Mouse (Mus musculus) embryonic facial prominence, embryonic 12.5 days (tissue): ENCODE results near the gene Fdps. TPM values are rescaled to one million over a fixed set of nuclear protein-coding genes. Genes with fewer than 3 reads are reported as not detected.
A peak's percentile ranks its signal among the peaks of the same experiment; 100 is the strongest.

ENCODE experiments used
- ATAC-seq: fragments of 200-750 bp; cut with Nextera tagmentation; 2 replicates; pipeline ENCODE4 v1.8.0; 2017; ENCODE audit not compliant: insufficient number of reproducible peaks, insufficient read depth, low FRiP score, low TSS enrichment
- H3K27ac ChIP-seq: fragments of 300-500 bp; sonication (generic); 2 replicates; pipeline ENCODE4 v1.5.1; 2016; ENCODE audit warnings: mild to moderate bottlenecking
- H3K27me3 ChIP-seq: fragments of 300-500 bp; sonication (generic); 2 replicates; pipeline ENCODE4 v1.6.1; 2016; ENCODE audit warnings: mild to moderate bottlenecking, moderate library complexity
- H3K36me3 ChIP-seq: fragments of 300-500 bp; sonication (generic); 2 replicates; pipeline ENCODE4 v1.6.1; 2016; ENCODE audit warnings: mild to moderate bottlenecking
- H3K4me1 ChIP-seq: fragments of 300-500 bp; sonication (generic); 2 replicates; pipeline ENCODE4 v1.6.1; 2016
- H3K4me2 ChIP-seq: fragments of 300-500 bp; sonication (generic); replicated peaks from 2 replicates; pipeline ENCODE4 v1.6.1; 2016; ENCODE audit warnings: mild to moderate bottlenecking, moderate library complexity
- H3K4me3 ChIP-seq: fragments of 300-500 bp; sonication (generic); 2 replicates; pipeline ENCODE4 v1.5.1; 2016; ENCODE audit warnings: mild to moderate bottlenecking
- H3K9ac ChIP-seq: fragments of 300-500 bp; sonication (generic); 2 replicates; pipeline ENCODE4 v1.6.1; 2016; ENCODE audit warnings: mild to moderate bottlenecking, moderate library complexity
- H3K9me3 ChIP-seq: fragments of 300-500 bp; sonication (generic); 2 replicates; pipeline ENCODE4 v1.6.1; 2016; ENCODE audit warnings: mild to moderate bottlenecking, moderate library complexity
- WGBS: fragments of 180-500 bp; shearing (Covaris S2); methylation state at CpG from one replicate; pipeline ENCODE4 v1.1.7; 2016; 5-methylcytosine and 5-hydroxymethylcytosine counted together
- polyA plus RNA-seq: library from polyadenylated mRNA; unstranded; fragments of >200 nt; fragmentation: Nextera tagmentation; extraction: Ambion mirVana; gene quantifications from 2 replicates; pipeline ENCODE4 v1.2.1, GENCODE M21; 2016

Gene Fdps
- 258 and 265 TPM in 2 replicates for polyA plus RNA-seq

GRCm38 (mm10) chr3:89101812-89102494 lies at the start of gene Fdps:
Gene Fdps (minus strand): TSS chr3:89101959.
- Histone ChIP-seq H3K4me3 (peak within 1 kb of the TSS; percentile 76), H3K27ac (peak within 1 kb of the TSS; percentile 68), H3K4me2 (peak within 1 kb of the TSS; percentile 92), H3K9me3 (no peaks in the 10 kb centered on the region), H3K36me3 (peaks cover 24% of the 10 kb centered on the region), H3K9ac (peak within 1 kb of the TSS; percentile 72), H3K4me1 (peaks cover 22% of the 10 kb centered on the region), H3K27me3 (no peaks in the 10 kb centered on the region)
- ATAC-seq = peak; percentile 99
- 0% methylated on average over 26 of the region's 26 CpGs for whole genome bisulfite sequencing

DNA sequence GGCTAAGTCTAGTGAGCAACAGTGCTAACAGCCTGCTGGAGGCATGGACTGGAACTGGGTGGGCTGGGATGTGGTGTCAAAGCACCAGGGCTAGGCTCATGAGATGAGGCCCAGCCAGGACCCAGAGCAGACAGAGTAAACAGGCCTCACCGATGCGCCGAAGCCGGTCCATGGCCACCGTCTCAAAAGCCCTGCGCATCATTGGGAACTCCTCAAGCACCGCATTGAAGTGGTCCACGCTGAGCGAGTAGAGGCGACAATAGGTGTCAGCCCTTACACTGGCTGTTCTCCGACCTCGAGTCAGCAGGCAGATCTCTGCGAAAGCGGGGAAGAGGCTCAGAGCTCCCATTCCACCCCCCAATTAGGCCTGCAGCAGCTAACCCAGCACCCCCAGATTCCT lies 46.8 kb upstream of the Fdps start:
- peaks cover 48% of the 10 kb centered on the region for H3K27me3 ChIP-seq
- 67% methylated on average over 14 of the region's 14 CpGs for WGBS
- H3K27ac ChIP-seq = no peak overlapping the region
- H3K4me2 ChIP-seq = peak overlapping the region; percentile 56; the same call in 1 of the 2 replicates
- H3K4me3 ChIP-seq = no peak overlapping the region
- H3K9me3 ChIP-seq = no peaks in the 10 kb centered on the region
- no peak for ATAC-seq
- H3K4me1 ChIP-seq = peaks cover 5% of the 10 kb centered on the region
- H3K36me3 ChIP-seq = no peaks in the 10 kb centered on the region
- no peak overlapping the region for H3K9ac ChIP-seq

DNA sequence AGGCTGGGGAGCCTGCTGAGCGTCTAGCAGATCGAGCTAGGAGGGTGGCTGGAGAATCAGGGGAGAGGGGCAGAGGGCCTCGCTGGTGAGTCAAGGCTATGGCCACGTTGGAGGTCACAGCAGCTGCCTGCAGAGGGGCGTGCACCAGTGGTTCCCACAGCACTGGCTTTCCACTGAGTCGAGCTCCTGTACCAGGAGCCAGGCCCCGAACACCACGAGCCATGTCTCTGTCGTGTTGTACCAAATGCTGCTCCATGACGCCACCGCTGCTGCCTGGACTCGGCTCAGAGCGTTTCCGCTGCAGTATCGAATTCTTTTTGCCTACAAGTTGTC lies 46.2 kb upstream of the Fdps start:
- peak overlapping the region; percentile 28; the same call in 1 of the 2 replicates for H3K9ac ChIP-seq
- H3K27me3 ChIP-seq = peaks cover 48% of the 10 kb centered on the region
- H3K4me3 ChIP-seq = peak overlapping the region; percentile 26
- H3K9me3 ChIP-seq = no peaks in the 10 kb centered on the region
- no peak overlapping the region for H3K27ac ChIP-seq
- ATAC-seq = peak; percentile 36; the same call in 1 of the 2 replicates
- H3K36me3 ChIP-seq = no peaks in the 10 kb centered on the region
- 8% methylated on average over 15 of the region's 15 CpGs for WGBS
- peak overlapping the region; percentile 56 for H3K4me2 ChIP-seq
- H3K4me1 ChIP-seq = peaks cover 5% of the 10 kb centered on the region

DNA sequence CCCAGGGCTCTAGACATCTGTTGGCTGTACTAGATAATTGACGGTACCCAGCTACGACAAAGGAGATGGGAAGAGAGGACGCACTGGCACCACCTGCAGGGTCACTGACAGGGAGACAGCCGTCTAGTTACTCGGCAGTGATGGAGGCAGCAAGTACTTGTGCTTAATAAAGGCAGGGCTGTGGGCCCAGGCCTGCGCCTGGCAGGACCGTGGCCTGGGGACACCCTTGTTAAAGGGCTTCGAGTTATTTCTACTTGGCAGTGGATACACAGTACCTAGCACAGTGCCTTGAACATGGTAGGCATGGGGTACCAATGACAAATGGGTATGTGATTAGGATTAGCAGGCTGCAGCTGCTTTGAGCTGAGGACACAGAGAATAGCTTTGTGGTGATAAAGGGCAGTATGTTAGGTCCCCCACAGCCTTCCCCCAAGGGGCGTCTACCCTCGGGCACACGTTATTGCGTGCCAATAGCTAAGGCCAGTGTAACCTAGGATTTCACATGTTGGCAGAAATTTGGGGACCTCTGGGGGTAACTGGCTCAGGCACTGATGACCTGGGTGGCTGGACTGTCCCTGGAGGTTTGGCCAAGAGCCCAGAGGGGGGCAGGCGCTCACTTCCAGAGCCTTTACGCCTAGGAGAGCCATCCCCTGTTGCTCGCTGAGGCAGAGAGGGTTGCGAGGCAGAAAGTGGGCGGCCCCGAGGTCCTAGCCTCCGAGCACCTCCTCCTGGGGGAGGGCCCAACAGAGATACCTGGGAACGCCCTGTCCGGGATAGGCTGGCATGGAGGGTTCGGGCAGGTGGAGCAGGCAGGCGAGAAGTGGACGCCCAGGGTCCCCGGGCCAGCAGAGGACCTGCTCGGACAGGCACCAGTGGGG lies 45.6 kb upstream of the Fdps start:
- peaks cover 5% of the 10 kb centered on the region for H3K4me1 ChIP-seq
- peak overlapping the region; percentile 26 for H3K4me3 ChIP-seq
- H3K27ac ChIP-seq = no peak overlapping the region
- peak overlapping the region; percentile 28; the same call in 1 of the 2 replicates for H3K9ac ChIP-seq
- 22% methylated on average over 26 of the region's 26 CpGs for WGBS
- peak; percentile 22; the same call in 1 of the 2 replicates for ATAC-seq
- peak overlapping the region; percentile 56 for H3K4me2 ChIP-seq
- H3K27me3 ChIP-seq = peaks cover 48% of the 10 kb centered on the region
- no peaks in the 10 kb centered on the region for H3K36me3 ChIP-seq
- H3K9me3 ChIP-seq = no peaks in the 10 kb centered on the region

DNA sequence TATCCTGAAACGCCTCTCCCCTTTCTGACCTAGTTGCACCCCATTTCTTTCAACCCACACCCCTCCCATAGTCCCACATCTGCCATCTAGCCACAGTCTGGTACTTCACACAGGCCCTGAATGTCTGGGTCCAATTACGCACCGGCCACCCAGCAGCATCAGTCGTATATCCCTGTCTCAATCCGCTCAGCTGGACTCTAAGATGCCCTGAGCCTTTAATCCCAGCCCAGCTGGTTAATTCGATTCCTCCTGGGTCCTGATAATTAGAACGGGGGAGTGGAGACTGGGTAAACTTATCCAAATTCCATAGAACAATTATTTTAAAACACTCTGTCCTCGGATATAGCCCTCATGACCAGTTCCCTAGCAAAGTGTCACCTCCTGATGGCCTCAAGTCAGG lies 43.8 kb upstream of the Fdps start:
- Histone ChIP-seq H3K4me2 (no peak overlapping the region), H3K9me3 (no peaks in the 10 kb centered on the region), H3K9ac (no peak overlapping the region), H3K4me3 (no peak overlapping the region), H3K27ac (no peak overlapping the region), H3K4me1 (peaks cover 5% of the 10 kb centered on the region), H3K27me3 (peaks cover 39% of the 10 kb centered on the region), H3K36me3 (no peaks in the 10 kb centered on the region)
- no peak for ATAC-seq
- WGBS = 16% methylated on average over 8 of the region's 8 CpGs

DNA sequence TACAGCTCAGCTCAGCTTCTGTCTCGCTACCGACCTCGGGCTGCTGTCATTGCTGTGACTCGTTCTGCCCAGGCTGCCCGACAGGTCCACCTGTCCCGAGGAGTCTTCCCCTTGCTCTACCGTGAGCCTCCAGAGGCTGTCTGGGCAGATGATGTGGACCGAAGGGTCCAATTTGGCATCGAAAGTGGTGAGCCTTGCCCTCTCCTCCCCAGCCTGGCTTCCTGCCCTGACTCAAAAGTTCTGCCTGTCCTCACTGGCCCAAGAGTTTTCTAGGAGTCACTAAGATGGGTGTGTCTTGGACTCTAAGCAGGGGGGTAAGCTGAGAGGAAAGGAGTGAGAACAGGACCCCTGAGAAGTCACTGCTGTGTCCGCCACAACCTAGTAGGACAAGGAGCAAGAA lies 43.1 kb upstream of the Fdps start:
- peaks cover 5% of the 10 kb centered on the region for H3K4me1 ChIP-seq
- H3K9ac ChIP-seq = no peak overlapping the region
- H3K27me3 ChIP-seq = peaks cover 33% of the 10 kb centered on the region
- 80% methylated on average over 10 of the region's 10 CpGs for WGBS
- no peaks in the 10 kb centered on the region for H3K9me3 ChIP-seq
- ATAC-seq = no peak
- no peak overlapping the region for H3K4me2 ChIP-seq
- no peak overlapping the region for H3K4me3 ChIP-seq
- no peaks in the 10 kb centered on the region for H3K36me3 ChIP-seq
- H3K27ac ChIP-seq = no peak overlapping the region

GRCm38 (mm10) chr3:89136365-89136764 lies 34.6 kb upstream of the Fdps start:
- ATAC-seq = no peak

DNA sequence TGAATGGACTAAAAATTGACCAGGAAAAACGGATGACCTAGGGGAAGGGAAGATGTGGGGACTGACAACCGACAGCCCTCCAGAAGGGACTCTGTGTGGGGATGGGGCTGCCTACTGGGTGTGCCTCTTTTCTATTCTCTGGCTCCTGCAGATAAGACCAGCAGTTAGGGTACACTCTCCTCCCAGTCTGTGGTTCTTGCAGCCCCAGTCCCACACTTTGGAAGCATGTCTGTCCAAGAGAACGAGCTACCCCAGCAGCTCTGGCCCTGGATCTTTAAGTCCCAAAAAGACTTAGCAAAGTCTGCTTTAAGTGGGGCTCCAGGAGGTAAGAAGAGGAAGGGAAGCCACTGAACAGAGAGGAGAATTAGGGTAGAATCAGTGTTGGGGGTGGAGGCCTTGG lies 34.2 kb upstream of the Fdps start, which contains the start of gene Pklr:
TSS of gene Pklr (plus strand) at position 185 of the 400 bp plus-strand sequence.
- Histone ChIP-seq H3K9ac (no peak within 1 kb of the TSS), H3K27ac (no peak within 1 kb of the TSS), H3K9me3 (no peaks in the 10 kb centered on the region), H3K27me3 (peaks cover 9% of the 10 kb centered on the region; the same call in 1 of the 2 replicates), H3K36me3 (no peaks in the 10 kb centered on the region), H3K4me1 (peaks cover 6% of the 10 kb centered on the region; the same call in 1 of the 2 replicates), H3K4me3 (no peak within 1 kb of the TSS), H3K4me2 (no peak within 1 kb of the TSS)
- no peak for ATAC-seq
- WGBS = 55% methylated on average over 3 of the region's 3 CpGs

More at GRCm38 (mm10) chr3:89136365-89136764, 34.6 kb upstream of the Fdps start:
- WGBS = 41% methylated on average over 9 of the region's 9 CpGs
- Histone ChIP-seq H3K4me1 (peaks cover 6% of the 10 kb centered on the region; the same call in 1 of the 2 replicates), H3K27ac (no peak overlapping the region), H3K9ac (no peak overlapping the region), H3K36me3 (no peaks in the 10 kb centered on the region), H3K4me3 (no peak overlapping the region), H3K27me3 (peaks cover 9% of the 10 kb centered on the region; the same call in 1 of the 2 replicates), H3K9me3 (no peaks in the 10 kb centered on the region), H3K4me2 (no peak overlapping the region)

- Histone ChIP-seq H3K36me3 (no peaks in the 10 kb centered on the region), H3K9ac (no peak overlapping the region), H3K4me3 (no peak overlapping the region), H3K4me1 (peaks cover 6% of the 10 kb centered on the region; the same call in 1 of the 2 replicates), H3K9me3 (no peaks in the 10 kb centered on the region), H3K27ac (no peak overlapping the region), H3K4me2 (no peak overlapping the region), H3K27me3 (peaks cover 9% of the 10 kb centered on the region; the same call in 1 of the 2 replicates)
- ATAC-seq = no peak
- WGBS = 96% methylated on average over 1 of the region's 1 CpGs
Observed at GRCm38 (mm10) chr3:89133752-89134151, 32.0 kb upstream of the Fdps start.

GRCm38 (mm10) chr3:89133063-89133450 lies 31.3 kb upstream of the Fdps start:
- no peak overlapping the region for H3K4me3 ChIP-seq
- H3K9ac ChIP-seq = no peak overlapping the region
- no peaks in the 10 kb centered on the region for H3K9me3 ChIP-seq
- peaks cover 6% of the 10 kb centered on the region; the same call in 1 of the 2 replicates for H3K4me1 ChIP-seq
- no peak overlapping the region for H3K4me2 ChIP-seq
- ATAC-seq = no peak
- no peaks in the 10 kb centered on the region for H3K36me3 ChIP-seq
- peaks cover 9% of the 10 kb centered on the region; the same call in 1 of the 2 replicates for H3K27me3 ChIP-seq
- 79% methylated on average over 7 of the region's 7 CpGs for WGBS
- H3K27ac ChIP-seq = no peak overlapping the region

DNA sequence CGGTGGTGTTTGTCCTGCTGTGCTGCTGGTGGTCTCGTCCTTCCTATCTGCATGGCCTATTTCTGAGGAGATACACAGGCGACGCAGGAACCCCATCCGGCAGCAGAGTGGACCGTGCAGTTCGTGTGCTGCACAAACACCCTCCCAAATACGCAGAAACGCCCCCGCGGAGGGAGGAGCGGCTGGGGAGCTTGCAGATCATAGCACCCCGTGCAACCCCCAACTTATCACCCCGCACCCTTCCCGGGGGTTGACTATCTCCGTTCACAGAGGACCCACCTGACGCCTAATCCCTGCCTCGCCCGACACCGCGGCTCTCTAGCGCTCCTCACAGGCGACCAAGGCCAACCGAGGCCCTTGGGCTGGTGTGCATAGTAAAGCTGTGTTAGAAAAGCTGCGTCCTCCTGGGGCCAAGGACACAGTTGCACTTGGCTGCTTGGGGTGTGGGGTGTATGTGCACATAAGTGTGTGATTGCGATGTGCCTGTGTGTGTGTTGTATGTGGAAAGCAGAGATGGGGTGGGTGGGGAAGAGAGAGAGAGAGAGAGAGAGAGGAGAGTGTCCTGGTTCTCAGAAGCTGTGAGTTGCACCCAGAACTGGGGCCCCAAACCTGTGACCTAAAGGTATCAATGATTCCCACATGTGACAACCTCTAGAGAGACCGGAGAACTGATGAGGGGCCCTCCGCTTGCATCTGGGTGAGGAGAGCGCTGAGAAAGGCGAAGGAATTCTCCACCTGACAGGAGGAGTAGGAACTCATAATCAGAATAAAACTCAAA lies 30.7 kb upstream of the Fdps start:
- Histone ChIP-seq H3K4me1 (peaks cover 6% of the 10 kb centered on the region; the same call in 1 of the 2 replicates), H3K4me3 (peak overlapping the region; percentile 33), H3K9me3 (no peaks in the 10 kb centered on the region), H3K27me3 (peaks cover 9% of the 10 kb centered on the region; the same call in 1 of the 2 replicates), H3K36me3 (no peaks in the 10 kb centered on the region), H3K27ac (no peak overlapping the region), H3K4me2 (peak overlapping the region; percentile 63), H3K9ac (peak overlapping the region; percentile 48)
- no peak for ATAC-seq
- 15% methylated on average over 30 of the region's 30 CpGs for WGBS
